Mouse (Mus musculus): ENCODE results near the gene Meltf. TPM values are rescaled to one million over a fixed set of nuclear protein-coding genes. Genes with fewer than 3 reads are reported as not detected.

Gene Meltf
- under 1 TPM in 1 of 2 experiments, not detected in 1; 0.39 TPM for polyA plus RNA-seq (2017; shearing (Covaris generic))

DNA sequence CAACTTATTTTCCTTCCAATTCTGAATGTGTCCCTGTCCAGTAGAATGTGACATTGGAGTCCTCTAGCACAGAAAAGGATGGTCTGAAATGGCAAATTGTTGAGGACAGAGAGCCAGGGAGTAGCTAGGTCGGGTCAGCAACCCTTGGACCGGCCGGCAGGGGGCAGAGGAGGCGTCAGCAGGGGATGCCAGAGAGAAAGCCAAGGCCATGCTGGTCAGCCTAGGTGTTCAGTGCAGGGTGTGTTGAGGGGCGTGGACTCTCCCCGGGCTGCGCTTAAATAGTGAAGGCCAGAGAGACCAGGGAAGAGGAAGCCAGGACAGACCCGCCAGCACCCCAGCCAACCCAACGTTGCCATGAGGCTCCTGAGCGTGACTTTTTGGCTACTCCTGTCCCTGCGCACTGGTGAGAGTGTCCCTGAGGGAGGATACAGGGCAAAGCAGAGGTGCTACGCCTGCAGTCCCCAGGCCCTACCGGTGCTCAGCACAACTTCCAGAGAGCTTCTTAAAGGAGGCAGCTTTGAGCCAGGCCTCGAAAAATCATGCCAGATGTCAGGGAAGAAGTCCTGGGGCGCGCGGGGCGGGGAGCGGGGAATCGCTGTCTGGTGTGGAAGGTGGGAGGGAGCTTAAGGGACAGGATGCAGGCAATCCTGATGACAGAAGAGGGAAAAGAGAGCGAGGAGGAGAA is at the start of gene Meltf:
Meltf (plus strand) TSS at position 238 of the 685 bp plus-strand sequence.

DNA sequence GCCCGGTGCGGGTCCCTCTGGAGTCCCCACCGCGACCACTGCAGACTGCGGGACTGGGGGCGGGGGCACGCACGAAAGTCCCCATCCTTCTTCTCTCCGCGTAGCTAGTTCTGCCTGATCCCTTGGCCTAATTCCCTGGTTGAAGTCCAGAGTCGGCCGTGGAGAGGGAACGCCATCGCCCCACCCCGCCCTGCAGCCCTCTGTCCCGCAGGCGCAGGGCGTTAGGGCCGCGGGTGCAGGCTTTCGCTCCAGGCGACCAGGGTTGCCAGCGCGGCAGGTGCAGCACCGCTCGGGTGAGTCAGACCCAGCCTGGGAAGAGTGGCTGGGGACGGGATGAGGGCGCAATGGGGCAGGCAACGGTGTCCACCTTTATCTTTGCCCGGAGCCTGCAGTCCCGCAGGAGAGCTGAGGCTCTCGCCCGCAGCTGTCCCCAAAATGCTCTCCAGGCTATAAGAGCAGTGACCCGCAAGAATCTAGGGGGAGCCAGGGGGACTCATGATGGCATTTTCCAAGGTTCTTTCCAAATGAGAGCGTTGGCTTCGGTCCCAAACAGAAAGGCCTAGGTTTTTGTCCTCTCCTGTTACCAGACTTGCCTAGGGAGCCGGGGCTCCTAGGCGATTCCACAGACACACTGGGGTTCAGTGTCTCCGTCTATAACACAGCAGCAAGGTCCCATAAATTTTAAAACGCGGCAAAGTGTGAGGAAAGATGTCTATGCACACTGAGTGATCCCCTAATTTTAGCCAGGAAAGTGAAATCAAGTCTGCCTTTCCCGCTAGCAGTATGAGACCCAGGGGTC is 55.3 kb downstream of the Meltf start, which contains the start of gene Pigz:
Pigz (plus strand) TSS at position 101 of the 799 bp plus-strand sequence.

DNA sequence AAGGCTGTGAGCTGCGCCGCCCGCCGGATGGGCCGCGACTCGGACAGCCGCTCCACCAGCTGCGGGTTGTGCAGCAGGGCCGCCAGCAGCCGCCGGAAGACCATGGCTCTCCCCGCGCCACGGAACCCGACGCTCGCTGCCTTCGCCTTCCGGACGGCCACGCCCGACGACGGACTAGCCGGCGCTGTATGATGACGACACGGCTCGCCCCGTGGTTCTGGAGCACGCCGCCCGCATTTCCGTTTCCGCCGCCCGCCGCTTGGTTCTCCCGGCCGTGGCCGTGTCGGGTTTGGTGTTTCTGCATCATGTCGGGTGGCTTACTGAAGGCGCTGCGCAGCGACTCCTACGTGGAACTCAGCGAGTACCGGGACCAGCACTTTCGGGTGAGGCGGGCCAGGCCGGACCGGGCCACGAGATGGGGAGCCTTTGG is 69.8 kb downstream of the Meltf start, which contains the start of the genes 0610012G03Rik and Ncbp2:
0610012G03Rik (minus strand) TSS at position 150 of the 430 bp plus-strand sequence.
Ncbp2 (plus strand) TSS at position 169 of the 430 bp plus-strand sequence.

Other genes with a start within 250 kb of the Meltf start
- 10 to 100 TPM; 34.7 to 37.5 TPM for gene Dlg1, start 215.4 kb upstream of the Meltf start, polyA plus RNA-seq (2017; shearing (Covaris generic))
- 1 to 10 TPM in 1 of 2 experiments, not detected in 1; 1.1 TPM for gene Pigz, start 55.0 kb downstream of the Meltf start, polyA plus RNA-seq (2017; shearing (Covaris generic))
- gene 0610012G03Rik, start 69.7 kb downstream of the Meltf start, polyA plus RNA-seq (2017; shearing (Covaris generic)), result 10 to 100 TPM; 32.8 to 48.4 TPM
- gene Ncbp2, start 69.7 kb downstream of the Meltf start, polyA plus RNA-seq (2017; shearing (Covaris generic)), result 10 to 100 TPM; 39.9 to 46.7 TPM
- 10 to 100 TPM; 17.2 to 19.6 TPM for gene Senp5, start 124.5 kb downstream of the Meltf start, polyA plus RNA-seq (2017; shearing (Covaris generic))
- 100 to 1,000 TPM; 124 to 142 TPM for gene Pak2, start 200.5 kb downstream of the Meltf start, polyA plus RNA-seq (2017; shearing (Covaris generic))
- gene Pigx, start 220.9 kb downstream of the Meltf start, polyA plus RNA-seq (2017; shearing (Covaris generic)), result 100 to 1,000 TPM; 161 to 181 TPM
- gene Cep19, start 221.0 kb downstream of the Meltf start, polyA plus RNA-seq (2017; shearing (Covaris generic)), result 10 to 100 TPM; 28.6 to 34.3 TPM